Mouse (Mus musculus) forebrain, postnatal 0 days (tissue): Measurements from ENCODE around the gene Wdr82. TPM values are rescaled to one million over a fixed set of nuclear protein-coding genes. Genes with fewer than 3 reads are reported as not detected.
"Not testable (repeated sequence)": the region's sequence is repeated elsewhere in the genome, so short reads cannot be mapped to it uniquely, and the experiment has no call there.

Experiments
- ATAC-seq: fragments of 200-750 bp; cut with Nextera tagmentation; 2 replicates; pipeline ENCODE4 v1.8.0; 2017; ENCODE audit warnings: mild to moderate bottlenecking, moderate library complexity
- DNase-seq: peaks from one replicate; pipeline ENCODE4 v3.0.0-alpha.2; 2015
- H3K27ac ChIP-seq: fragments of 300-500 bp; sonication (generic); 2 replicates; pipeline ENCODE4 v1.5.1; 2014; ENCODE audit warnings: low read depth, mild to moderate bottlenecking, antibody characterized with exemption, low read length, moderate library complexity, mixed read lengths
- H3K27me3 ChIP-seq: fragments of 300-500 bp; sonication (generic); 2 replicates; pipeline ENCODE4 v1.6.1; 2014; ENCODE audit warnings: mild to moderate bottlenecking, low read length, mixed read lengths; ENCODE audit not compliant: insufficient read depth
- H3K36me3 ChIP-seq: fragments of 300-500 bp; sonication (generic); 2 replicates; pipeline ENCODE4 v1.6.1; 2014; ENCODE audit warnings: mild to moderate bottlenecking, moderate library complexity; ENCODE audit not compliant: insufficient read depth
- H3K4me1 ChIP-seq: fragments of 300-500 bp; sonication (generic); 2 replicates; pipeline ENCODE4 v1.6.1; 2014; ENCODE audit warnings: antibody characterized with exemption; ENCODE audit not compliant: insufficient read depth
- H3K4me2 ChIP-seq: fragments of 300-500 bp; sonication (generic); 2 replicates; pipeline ENCODE4 v1.6.1; 2014; ENCODE audit warnings: low read depth, mild to moderate bottlenecking, moderate library complexity
- H3K4me3 ChIP-seq: fragments of 300-500 bp; sonication (generic); 2 replicates; pipeline ENCODE4 v1.5.1; 2014; ENCODE audit warnings: low read depth, low read length, mixed read lengths
- H3K9ac ChIP-seq: fragments of 300-500 bp; sonication (generic); 2 replicates; pipeline ENCODE4 v1.6.1; 2014; ENCODE audit warnings: mild to moderate bottlenecking
- H3K9me3 ChIP-seq: fragments of 300-500 bp; sonication (generic); 2 replicates; pipeline ENCODE4 v1.6.1; 2016; ENCODE audit warnings: low read length
- CTCF ChIP-seq: sonication (generic); IDR thresholded peaks from 2 replicates; pipeline ENCODE4 v1.5.1; 2016; ENCODE audit warnings: antibody characterized with exemption, control low read depth, low read depth
- WGBS: fragments of 180-500 bp; shearing (Covaris S2); extraction: QIAGEN DNeasy Blood & Tissue Kit; methylation state at CpG from one replicate; pipeline ENCODE4 v1.1.7; 2014; 5-methylcytosine and 5-hydroxymethylcytosine counted together
- polyA plus RNA-seq: library from polyadenylated mRNA; unstranded; fragments of >200 nt; fragmentation: Nextera tagmentation; extraction: Ambion mirVana; gene quantifications from 2 replicates; pipeline ENCODE4 v1.2.1, GENCODE M21; 2015
- total RNA-seq: library from RNA; depleted of rRNA; stranded (reverse); fragments of >200 nt; gene quantifications from 2 replicates; pipeline ENCODE4 v1.2.3, GENCODE M21; 2014

Gene Wdr82
- total and polyA plus RNA-seq, 2 experiments from 2014 or later = 32.5 to 261 TPM

- Histone ChIP-seq H3K9me3 (no peaks in the 10 kb centered on the region), H3K4me2 (peak overlapping the region; percentile 78), H3K4me3 (peak overlapping the region; percentile 53), H3K36me3 (no peaks in the 10 kb centered on the region), H3K27ac (peak overlapping the region; percentile 94), H3K9ac (peak overlapping the region; percentile 73), H3K27me3 (no peaks in the 10 kb centered on the region; the same call in 1 of the 2 replicates), H3K4me1 (peaks cover 7% of the 10 kb centered on the region; the same call in 1 of the 2 replicates)
- no peak for TF ChIP-seq CTCF
- ATAC-seq = peak; percentile 77
- WGBS = 1% methylated on average over 24 of the region's 24 CpGs
- peak; percentile 94 for DNase-seq
Observed at GRCm38 (mm10) chr9:106159784-106160301, 10.9 kb upstream of the Wdr82 start.

- DNase-seq (no peak), ATAC-seq (no peak)
- H3K9me3 ChIP-seq = no peaks in the 10 kb centered on the region
- H3K4me2 ChIP-seq = peak overlapping the region; percentile 78
- TF ChIP-seq CTCF = no peak
- H3K27me3 ChIP-seq = no peaks in the 10 kb centered on the region; the same call in 1 of the 2 replicates
- H3K36me3 ChIP-seq = no peaks in the 10 kb centered on the region
- H3K9ac ChIP-seq = peak overlapping the region; percentile 73; the same call in 1 of the 2 replicates
- H3K4me3 ChIP-seq = peak overlapping the region; percentile 53
- H3K27ac ChIP-seq = peak overlapping the region; percentile 94
- WGBS = 43% methylated on average over 5 of the region's 5 CpGs
- H3K4me1 ChIP-seq = peaks cover 7% of the 10 kb centered on the region; the same call in 1 of the 2 replicates
Observed at GRCm38 (mm10) chr9:106160426-106160825, 10.3 kb upstream of the Wdr82 start.

- Histone ChIP-seq H3K36me3 (no peaks in the 10 kb centered on the region), H3K4me2 (no peak overlapping the region), H3K27ac (no peak overlapping the region), H3K4me3 (no peak overlapping the region), H3K4me1 (peaks cover 5% of the 10 kb centered on the region), H3K9ac (no peak overlapping the region), H3K9me3 (no peaks in the 10 kb centered on the region), H3K27me3 (no peaks in the 10 kb centered on the region; the same call in 1 of the 2 replicates)
- no peak for ATAC-seq
- DNase-seq = no peak
- WGBS = 83% methylated on average over 2 of the region's 2 CpGs
- no peak for TF ChIP-seq CTCF
Observed at GRCm38 (mm10) chr9:106166709-106167108, 4.0 kb upstream of the Wdr82 start.

- TF ChIP-seq CTCF = no peak
- no peak overlapping the region for H3K9ac ChIP-seq
- 80% methylated on average over 3 of the region's 3 CpGs for WGBS
- no peaks in the 10 kb centered on the region for H3K27me3 ChIP-seq
- H3K4me1 ChIP-seq = peaks cover 7% of the 10 kb centered on the region
- DNase-seq = no peak
- no peak overlapping the region for H3K4me2 ChIP-seq
- H3K27ac ChIP-seq = no peak overlapping the region
- ATAC-seq = no peak
- no peaks in the 10 kb centered on the region for H3K36me3 ChIP-seq
- H3K4me3 ChIP-seq = no peak overlapping the region
- no peaks in the 10 kb centered on the region for H3K9me3 ChIP-seq
Observed at GRCm38 (mm10) chr9:106167241-106167640, 3.5 kb upstream of the Wdr82 start.

GRCm38 (mm10) chr9:106167703-106168102 is 3.0 kb upstream of the Wdr82 start:
- Histone ChIP-seq H3K36me3 (no peaks in the 10 kb centered on the region), H3K9ac (no peak overlapping the region), H3K4me2 (no peak overlapping the region), H3K9me3 (no peaks in the 10 kb centered on the region), H3K27me3 (no peaks in the 10 kb centered on the region), H3K4me1 (peaks cover 11% of the 10 kb centered on the region), H3K4me3 (no peak overlapping the region), H3K27ac (no peak overlapping the region)
- WGBS = 17% methylated on average over 1 of the region's 1 CpGs
- DNase-seq = no peak
- TF ChIP-seq CTCF = no peak
- no peak for ATAC-seq

- H3K27me3 ChIP-seq, H3K36me3 ChIP-seq, ATAC-seq, H3K9ac ChIP-seq, H3K4me2 ChIP-seq, H3K4me3 ChIP-seq, DNase-seq, H3K9me3 ChIP-seq, H3K27ac ChIP-seq: not testable (repeated sequence)
- 88% methylated on average over 1 of the region's 1 CpGs for WGBS
- peaks cover 22% of the 10 kb centered on the region for H3K4me1 ChIP-seq
Observed at GRCm38 (mm10) chr9:106169006-106169405, 1.7 kb upstream of the Wdr82 start.

- no peak for TF ChIP-seq CTCF
- H3K4me3 ChIP-seq = peak overlapping the region; percentile 93; the same call in 1 of the 2 replicates
- H3K36me3 ChIP-seq = no peaks in the 10 kb centered on the region
- no peaks in the 10 kb centered on the region for H3K27me3 ChIP-seq
- DNase-seq = no peak
- peak overlapping the region; percentile 98 for H3K9ac ChIP-seq
- peaks cover 30% of the 10 kb centered on the region for H3K4me1 ChIP-seq
- WGBS = 32% methylated on average over 6 of the region's 6 CpGs
- H3K9me3 ChIP-seq = no peaks in the 10 kb centered on the region
- no peak overlapping the region for H3K27ac ChIP-seq
- no peak for ATAC-seq
- H3K4me2 ChIP-seq = peak overlapping the region; percentile 70
Observed at GRCm38 (mm10) chr9:106169917-106170316, 811 bp upstream of the Wdr82 start.
